Mouse (Mus musculus) heart, adult 9 months (tissue): ENCODE data around the gene Tufm.
A peak's percentile ranks its signal among the peaks of the same experiment; 100 is the strongest.
"Not testable (repeated sequence)": the region's sequence is repeated elsewhere in the genome, so short reads cannot be mapped to it uniquely, and the experiment has no call there.

Experiments used
- DNase-seq, 2 experiments: peaks; one replicate each; pipeline ENCODE4 v3.0.0; 2022; ENCODE audit warnings: low spot score in 2 of 2

Gene Tufm

DNA sequence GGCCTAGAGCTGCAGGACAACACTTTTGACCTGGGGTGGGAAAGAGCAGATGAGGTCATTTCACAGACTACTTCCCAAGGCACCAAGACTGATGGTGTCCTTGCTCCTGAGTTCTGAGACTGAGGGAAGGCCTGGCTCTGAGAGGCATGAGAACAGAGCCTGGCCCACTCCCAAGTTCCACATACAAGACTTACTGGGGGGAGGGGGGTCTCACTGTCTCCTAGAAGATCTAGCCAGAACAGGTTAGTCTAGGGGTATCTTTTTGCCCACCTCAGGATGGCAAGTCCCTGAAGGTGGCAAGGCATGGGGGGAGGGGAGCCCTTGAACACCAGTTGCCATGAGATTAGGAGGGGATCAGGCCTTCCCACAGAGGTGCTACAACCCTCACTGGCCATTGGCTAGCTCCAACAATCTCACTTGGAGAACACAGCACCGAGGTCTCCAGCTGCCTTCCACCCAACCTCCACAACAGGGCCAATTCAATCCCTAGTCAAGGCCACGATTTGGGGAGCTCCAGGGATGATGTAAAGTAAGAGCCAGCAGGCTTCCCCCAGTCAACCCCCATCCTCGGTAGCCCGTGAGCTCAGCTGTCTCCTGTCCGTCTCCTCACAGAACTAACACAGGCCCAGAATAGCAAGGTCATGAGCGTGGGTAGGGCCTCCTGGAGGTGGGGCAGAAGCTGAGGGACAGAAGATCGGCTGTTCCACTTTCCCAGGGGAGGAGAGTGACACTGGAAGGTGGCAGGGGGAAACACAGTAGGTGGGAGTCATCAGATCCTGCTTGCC lies 21.7 kb upstream of the Tufm start:
- peak; percentile 52 to 60 for DNase-seq

DNA sequence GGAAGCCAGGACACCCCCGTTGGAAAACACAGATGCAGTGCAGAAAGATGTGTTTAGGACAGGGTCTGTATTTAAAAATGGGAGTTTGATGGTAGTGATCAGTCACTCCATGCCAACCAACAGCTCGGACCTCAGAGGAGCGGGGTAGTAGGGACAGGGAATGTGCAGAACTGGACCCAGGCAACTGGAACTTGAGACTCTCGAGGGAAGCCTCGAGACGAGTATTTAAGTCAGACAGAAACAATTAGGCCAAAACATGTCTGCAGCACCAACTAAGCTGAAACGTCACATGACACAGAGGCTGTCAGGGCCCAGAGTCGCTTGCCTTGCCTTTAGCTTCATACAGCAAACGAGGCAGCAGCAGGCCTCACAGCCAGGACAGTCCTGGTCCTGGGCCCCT lies 21.0 kb upstream of the Tufm start:
- no peak for DNase-seq

DNA sequence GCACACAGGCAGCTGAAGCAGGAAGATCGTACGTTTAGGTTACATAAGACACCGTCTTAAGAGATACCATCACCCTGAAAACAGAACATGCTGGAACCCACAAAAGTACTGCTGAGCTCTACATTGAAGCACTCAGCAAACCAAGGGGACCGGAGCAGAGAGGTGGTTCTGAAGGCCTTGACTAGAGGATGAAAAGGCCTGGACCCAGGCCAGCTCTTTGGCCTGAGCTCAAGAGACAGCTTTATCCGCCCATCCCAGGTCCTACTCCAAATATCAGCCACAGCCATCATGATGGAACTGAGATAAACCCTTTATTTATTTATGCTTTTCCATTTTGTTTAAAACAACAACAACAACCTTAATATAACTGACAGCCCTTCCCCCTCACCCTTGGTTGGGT lies 20.5 kb upstream of the Tufm start:
- no peak for DNase-seq

DNA sequence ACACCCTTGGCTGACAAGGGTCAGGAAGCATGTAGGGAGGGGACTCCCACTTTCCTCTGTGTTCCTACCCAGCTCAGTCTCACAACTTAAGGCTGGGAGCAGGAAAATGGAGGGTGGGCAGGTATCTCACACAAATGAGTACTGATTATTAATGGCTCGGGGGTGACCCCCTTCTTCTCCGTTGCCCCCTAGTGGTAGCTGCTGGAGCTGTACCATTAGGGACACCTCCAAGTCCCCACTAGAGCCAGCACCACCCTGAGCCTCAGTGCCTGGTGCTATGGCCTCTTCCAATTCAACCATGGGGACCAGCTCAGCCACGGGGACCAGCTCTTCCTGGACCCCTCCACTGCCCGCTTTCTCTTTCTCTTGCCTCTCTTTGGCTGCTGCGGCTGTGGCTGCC lies 19.9 kb upstream of the Tufm start:
- DNase-seq, result peak in 1 of 2 experiments; percentile 31

DNA sequence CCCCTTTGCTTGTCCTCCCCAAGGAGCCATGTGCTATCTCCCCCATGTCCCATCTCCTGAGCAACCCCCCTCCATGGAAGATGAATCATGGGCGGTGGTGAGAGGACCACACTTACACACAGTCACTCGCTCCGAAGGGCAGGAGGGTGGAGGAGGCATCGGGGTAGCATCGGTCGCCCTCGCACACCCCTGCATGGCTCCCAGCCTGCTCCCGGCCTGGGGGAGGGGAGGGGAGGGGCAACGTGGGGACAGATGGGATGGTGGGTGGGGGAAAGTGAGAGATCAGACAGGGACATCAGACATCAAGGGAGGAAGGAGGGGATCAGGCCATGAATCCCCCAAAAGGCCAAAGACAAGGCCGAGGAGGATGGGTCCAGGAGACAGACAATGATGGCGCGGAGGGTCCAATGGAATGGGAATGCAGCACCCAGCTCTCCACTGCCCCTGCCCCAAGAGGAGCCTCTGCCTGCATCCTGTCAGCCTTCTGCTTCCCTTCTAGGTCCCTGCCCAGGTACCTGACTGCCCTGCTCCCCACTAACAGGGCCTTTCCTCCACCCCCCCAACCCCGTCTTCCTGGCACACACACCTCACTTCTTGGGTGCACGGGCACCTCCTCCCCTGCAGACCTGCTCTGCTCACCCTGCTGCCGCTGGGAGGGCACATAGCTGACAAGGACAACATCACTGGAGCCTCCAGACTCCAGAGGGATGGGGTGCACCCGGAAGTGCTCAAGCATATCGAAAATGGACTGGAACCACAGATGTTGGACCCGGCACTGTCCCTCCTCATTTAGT lies 19.1 kb upstream of the Tufm start:
- no peak for DNase-seq

DNA sequence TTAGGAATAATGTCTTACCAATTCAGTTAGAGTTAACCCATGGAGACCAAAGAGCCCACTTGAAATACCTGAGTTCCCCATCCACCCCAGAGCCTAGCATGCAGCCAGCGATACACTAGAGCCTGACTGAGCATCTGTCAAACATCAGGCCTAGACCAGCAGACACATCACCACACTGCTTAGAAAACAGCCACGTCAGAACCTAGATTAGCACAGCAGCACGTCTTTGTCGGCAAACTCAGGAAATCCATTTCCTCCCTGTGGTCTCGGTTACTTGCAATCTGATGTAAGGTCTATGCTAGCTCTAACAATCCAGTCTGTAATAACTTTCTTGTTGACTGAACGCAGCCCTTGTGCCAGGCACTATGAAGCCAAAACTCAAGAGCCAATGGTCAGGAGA lies 17.1 kb upstream of the Tufm start:
- DNase-seq, result no peak

DNA sequence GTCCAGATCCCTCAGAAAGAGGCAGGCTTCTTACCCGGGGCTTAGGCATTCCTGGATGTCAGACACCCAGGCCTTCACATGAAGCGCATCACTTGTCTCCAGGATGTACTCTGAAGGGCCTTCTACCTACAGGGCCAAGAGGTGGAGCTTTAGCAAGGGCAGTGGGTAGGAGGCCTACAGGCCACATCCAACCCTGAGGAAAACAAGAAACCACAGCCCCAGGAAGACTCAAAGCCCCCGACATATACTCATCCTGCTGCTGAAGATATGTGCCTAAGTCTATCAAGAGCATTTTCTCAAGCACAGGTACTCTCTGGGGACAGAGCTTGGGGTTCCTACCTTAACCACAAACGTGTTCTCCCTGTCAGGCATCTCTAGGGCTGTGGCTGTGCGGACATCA lies 15.8 kb upstream of the Tufm start:
- no peak for DNase-seq

DNA sequence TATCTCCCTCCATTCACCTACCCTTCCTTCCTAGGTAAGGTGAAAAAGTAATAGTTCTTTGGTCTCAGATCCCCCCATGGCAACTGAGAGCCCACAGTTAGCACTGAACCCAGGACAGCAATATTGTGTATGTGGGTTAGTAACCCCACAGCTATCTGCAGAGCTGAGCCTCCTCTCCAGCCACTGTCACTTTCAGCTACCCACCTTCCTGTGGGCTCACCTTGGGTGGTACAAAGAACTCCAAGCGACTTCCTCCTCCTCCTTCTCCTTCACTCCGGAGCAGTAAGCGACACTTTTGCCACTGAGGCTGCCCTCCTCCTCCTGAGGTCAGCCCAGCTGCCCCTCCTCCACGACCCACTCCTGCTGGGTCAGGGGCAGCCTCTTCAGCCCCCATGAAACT lies 15.3 kb upstream of the Tufm start:
- no peak for DNase-seq

DNA sequence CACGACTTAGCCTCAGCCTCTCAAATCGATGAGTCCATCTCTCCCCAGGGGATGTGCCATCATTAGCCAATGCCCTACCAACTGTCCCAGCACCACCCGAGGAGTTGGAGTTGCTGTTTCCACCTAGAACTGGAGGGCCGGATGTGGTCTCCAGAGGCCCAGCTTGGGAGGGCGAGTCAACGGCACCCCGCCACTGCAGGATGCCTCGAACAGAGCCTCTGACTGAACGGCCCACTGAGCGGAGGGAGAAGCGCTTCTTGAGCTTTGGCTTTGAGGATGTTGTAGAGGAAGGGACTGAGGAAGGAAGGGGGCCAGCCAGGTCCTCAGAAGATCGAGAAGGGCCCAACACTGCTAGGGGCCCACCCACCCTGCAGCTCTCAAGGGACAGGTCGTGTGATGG lies 14.9 kb upstream of the Tufm start:
- DNase-seq, result no peak

DNA sequence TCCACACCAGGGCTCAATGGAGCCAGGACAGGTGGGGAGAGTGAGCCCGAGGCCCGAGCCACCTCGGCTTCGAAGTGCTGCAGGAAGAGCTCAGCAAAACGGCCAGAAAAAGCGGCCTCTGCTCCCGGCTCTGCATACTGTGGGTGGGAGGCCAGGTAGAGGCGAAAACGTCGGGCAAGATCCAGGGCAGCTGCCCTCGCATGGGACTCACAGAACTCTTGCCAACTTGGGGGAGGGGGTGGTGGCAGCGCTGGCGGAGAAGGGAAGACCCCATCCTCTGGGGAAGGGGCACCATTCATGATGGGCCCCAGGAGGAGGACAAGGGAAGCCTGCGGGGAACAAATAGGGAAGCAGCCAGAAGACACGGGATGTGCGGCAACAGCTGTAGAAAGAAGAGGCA lies 14.4 kb upstream of the Tufm start:
- no peak for DNase-seq

DNA sequence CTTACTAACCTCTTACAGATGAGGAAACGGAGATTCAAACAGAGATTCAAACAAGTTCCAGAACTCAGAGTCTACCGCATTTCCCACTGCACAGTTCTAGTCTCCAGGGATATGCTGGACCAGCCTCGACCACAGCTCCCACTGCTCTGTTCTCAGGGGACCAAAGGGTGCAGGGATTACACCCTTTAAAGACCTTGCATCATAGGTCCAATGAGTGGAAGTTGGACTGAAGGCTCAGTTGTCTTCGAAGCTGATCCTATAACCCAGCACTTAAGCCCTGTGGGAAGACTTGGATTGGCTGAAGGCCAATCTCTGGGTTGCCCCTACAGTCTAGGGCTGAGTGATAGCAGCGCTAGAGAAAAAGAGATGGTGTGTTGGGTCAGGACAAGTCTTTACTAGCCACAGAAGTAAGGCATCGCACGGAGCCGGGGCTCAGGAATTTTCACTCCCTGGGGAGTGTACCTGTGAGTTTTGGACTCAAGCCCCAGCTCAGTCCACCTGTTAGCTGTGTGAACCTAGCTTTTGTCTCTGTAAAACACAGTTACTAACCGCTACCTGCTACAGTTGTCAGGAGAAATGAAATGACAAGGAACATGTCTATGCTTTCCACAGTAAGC lies 13.6 kb upstream of the Tufm start:
- DNase-seq, result no peak

DNA sequence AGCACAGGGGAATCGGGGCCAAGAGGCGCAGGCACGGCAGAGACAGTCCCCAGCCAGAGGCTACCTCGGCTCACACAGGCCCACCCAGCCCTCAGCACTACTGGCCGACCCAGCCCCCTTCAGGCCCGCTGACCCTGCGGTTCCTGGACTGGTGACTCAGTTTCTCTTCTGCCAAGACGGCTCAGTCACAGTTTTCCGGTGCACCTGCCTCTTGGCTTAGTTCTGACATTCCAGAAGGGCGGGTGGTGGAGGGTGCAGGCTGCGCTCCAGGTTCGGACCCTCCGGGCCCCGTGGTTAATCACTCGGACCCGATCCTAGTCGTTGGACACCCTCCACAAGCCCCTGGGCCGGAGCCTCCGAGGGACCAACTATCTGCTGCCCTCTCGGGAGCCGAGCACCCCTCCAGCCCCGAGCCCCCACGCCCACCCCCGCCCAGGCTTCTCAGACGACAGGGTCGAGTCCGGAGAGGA lies 12.6 kb upstream of the Tufm start:
- peak in 1 of 2 experiments; percentile 18 for DNase-seq

DNA sequence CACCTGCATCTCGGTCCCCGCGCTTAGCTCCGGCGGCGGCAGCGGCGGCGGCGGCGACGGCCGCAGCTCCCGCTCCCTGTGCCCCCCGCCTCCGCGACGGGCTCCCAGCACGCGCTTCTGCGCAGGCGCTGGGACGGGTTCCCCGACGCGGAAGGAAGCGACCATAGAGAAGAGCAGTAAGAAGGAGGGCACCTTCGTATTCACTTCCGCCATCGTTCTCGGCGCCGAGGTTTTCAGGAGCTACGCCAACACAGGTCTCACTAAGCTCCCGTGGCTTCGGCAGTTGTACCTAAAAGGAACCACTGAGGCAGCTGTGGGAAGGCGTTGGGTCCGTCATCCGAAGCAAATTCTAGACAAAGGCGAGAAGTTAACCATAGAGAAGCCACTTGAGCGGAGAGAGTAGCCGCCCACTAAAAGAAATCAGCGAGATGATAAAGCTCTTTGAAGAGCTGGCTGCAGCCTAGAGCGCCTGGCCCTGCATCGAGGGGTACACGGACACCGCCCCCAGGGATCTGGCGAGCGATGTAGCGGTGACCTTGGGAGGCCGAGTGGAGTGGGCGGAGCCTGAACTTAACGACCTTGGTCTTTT lies 12.1 kb upstream of the Tufm start, which contains the start of gene Sh2b1:
Gene Sh2b1, minus strand, starts transcription at position 432 of the 589 bp plus-strand sequence.
- peak; percentile 92 for DNase-seq

DNA sequence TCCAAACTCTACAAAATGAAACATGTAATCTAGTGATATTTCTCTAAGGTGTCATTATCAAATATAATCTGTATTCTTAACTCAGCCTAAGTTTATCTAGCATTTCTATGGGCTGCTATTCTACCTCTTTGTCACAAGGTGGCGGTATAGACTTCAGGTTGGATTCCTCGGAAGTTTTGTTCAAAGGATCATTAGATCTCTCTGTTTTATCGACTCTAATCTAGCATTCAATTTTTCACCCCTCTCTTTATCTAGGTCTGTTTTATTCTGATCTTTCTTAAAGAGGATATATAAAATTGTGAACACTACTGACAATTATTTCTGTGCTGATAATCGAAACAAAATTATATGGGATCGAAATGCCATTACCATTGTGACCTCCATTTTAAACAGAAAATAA lies 5.5 kb upstream of the Tufm start:
- no peak for DNase-seq

DNA sequence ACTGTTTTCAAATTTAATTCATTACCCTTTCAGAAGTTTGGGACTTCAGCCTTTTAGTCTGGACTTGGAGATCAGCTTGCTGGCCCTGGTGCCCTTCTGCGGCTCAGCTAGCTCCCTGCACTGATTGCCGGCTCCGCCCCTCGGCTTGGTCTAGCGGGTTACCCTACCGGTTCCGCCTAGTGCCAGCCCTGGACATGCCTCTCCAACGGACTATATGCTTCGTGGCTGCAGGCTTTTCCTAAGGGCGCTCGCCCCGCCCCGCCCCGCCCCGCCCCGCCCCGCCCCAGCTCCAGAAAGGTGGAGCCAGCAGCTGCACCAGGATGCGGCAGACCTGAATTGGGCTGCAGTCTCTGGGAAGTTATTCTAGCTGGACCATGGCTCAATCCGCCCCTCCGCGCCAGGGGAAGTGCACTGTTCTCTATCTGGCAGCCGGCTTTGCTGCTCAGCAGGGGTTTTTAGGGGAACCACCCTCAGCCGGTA lies 4.7 kb upstream of the Tufm start:
- DNase-seq, result peak; percentile 81 to 83

DNA sequence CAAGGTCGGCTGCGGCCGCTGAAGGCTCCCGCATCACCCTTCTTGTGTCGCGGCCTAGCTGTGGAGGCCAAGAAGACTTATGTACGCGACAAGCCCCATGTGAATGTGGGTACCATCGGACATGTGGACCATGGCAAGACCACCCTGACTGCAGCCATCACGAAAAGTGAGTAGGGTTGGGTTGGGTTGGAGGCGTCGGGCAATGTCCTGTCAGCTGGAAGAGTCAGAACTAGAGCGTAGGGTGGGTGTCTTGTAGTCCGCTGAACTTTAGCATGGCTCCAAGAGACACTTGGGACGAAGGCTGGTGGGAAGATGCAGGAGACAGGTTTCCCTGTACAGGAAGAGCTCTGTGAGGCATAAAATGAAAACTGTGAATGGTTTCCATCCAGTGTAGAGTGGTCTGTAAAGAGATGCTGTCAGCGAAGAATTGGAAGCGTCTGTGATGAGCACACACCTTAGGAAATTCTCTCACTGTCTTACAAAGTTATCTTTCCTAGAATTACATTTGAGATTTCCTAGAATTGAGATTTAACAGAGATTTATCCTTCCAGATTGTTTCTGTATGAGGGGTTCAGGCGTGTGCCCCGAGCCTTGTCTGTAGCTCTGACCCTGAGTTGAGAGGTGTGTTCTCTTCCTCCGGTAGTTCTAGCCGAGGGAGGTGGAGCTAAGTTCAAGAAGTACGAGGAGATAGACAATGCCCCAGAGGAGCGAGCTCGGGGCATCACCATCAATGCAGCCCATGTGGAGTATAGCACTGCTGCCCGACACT lies 640 bp downstream of the Tufm start:
- DNase-seq, result not testable (repeated sequence)

DNA sequence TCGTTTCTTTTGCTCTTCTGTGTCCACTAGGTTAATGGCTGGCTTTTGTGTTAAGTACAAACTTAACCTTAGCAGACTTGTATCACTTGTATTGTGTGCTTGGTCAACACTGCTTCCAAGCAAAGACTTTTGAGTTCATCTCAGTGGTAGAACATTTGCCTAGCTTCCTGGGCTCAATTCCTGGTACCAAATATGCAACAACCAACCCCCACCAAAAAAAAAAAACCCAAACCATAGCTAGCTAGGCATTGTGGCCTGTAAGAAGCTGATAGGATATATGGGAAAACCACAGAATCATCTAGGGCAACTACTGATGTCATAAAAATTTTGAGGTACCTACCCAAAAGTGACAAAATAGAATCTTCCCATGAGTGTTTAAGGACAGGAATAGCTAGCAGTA lies 3.8 kb downstream of the Tufm start:
- DNase-seq, result no peak

DNA sequence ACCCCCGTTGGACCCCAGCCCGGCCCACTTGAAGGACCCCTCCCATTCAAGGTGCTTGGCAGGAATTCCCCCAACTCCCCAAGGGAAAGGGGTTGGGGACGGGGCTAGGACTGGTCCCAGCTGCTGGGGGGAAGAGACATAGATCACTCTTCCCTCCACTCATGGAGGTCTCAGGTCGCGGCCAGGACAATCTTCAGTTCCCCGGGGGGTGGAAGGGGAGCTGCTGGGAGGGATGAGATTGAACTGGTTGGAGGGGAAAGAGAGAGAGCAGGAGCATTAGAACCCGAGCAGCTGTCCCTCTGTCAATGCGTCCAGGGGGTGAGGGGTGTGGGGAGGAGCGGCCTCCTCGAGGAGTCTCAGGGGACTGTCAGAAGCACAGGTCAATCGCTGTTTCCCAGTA lies 4.8 kb downstream of the Tufm start:
- no peak for DNase-seq

DNA sequence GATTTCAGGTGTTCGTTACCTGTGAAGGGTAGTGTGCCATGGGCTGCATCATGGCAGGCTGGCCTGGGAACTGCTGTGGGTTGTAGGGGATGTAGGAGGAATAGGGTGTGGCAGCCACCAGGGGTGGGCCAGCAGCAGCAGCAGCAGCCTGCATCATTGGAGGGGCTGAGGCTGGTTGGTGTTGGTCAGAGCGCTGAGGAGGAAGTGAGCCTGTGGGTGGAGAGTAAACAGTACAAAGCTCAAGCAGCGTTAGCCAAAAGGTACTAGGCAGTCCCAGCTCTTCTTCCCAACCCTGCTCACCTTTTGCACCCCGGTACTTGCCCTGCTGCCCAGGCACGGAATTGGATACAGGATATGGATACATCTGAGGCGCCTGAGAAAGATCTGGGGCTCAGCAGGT lies 7.0 kb downstream of the Tufm start:
- DNase-seq, result no peak

DNA sequence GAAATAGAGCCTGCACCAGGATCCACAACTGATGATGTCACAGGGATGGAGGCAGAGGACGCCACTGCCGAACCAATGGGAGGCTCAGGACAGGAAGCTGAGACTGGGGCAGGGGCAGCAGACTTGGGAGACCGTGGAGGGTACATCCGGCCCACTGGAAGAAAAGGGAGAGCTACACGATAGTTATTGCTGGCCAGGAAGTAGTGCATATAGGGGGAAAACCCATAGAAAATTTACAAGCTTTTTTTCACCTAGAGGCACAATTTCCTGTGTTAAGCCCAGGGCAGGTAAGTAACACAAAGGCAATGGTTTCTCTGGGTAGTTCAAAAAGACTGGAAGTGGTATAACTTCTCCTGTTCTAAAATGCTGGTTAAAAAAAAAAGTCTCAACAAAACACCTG lies 9.3 kb downstream of the Tufm start:
- no peak for DNase-seq

DNA sequence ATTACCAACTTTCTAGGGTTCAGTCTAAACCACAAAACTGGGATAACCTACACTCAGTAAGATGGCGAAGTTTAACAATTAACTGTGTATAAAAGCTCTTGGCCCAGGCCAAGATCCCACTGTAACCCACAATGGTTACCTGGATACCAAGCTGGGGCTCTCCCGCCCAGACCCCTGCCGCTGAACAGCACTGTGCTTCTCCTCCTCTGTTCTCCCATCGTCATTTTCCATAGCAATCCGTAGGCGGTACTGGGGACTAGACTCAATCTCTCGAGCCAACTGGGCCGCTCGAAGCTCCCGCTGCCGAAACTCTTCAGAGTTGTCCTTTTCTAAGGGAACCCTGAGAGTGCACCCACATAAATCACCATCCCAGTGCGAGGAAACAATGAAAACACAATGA lies 10.8 kb downstream of the Tufm start:
- no peak for DNase-seq
